Mouse (Mus musculus): ENCODE results near the gene Cryab.

The Cryab gene

DNA sequence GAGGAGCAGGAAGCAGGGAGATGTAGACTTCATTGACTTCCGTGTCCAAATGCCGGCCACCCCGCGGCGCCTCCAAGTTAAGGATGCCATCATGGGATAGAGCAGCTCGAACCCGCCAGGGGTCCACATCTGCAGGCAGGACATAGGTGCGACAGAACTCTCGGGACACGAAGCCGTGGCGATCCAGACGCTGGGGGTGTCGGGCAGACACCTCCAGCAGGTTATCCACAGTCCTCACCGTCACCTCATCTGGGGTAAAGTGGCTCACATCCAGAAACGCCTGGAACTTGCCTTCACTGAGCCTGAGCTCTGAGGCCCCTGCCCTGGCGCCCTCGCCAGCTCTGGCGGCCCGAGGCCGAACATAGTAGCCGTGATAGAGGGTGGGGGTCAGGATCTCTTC is at the start of gene Cryab:
TSS of gene Cryab (plus strand) at position 3 of the 400 bp plus-strand sequence.
- no peak for DNase-seq (ENCODE audit: extremely low spot score, low read depth, low spot score)

DNA sequence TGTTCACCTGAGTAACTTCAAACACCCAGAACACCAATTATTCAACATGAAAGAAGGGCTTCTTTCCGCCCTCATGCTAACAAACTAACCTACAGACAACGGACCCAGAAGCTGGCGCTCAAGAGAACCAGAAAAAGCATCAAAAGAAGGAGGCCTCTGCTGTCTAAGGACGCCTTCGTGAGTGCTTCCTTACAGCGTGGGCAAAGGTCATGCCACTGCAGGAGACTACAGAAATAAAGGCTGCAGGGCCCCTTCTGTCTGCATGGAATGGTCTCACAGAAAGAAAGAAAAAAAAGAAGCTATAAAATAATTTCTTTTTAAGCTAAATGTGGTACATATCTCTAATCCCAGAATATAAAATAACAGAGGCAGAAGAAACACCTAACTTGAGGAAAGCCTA is 46.2 kb upstream of the Cryab start:
- no peak for DNase-seq (ENCODE audit: extremely low spot score, low read depth, low spot score)

DNA sequence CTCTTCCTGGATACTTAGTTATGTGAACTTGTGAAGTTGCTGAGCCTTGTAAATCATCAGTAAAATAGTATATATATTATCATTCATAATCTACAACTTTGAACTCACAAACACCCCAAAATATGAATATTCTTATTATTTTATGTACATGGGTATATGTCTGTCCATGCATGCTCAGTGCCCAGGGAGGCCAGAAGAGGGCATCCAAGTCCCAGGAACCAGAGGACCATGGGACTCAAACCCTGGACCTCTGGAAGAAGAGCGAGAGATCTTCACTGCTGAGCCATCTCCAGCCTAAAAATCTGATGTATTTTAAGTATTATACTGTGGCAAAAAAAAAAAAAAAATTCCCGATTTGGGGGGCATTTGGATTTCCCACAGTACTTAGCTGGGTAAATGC is 42.0 kb upstream of the Cryab start:
- DNase-seq (ENCODE audit: extremely low spot score, low read depth, low spot score): no peak

DNA sequence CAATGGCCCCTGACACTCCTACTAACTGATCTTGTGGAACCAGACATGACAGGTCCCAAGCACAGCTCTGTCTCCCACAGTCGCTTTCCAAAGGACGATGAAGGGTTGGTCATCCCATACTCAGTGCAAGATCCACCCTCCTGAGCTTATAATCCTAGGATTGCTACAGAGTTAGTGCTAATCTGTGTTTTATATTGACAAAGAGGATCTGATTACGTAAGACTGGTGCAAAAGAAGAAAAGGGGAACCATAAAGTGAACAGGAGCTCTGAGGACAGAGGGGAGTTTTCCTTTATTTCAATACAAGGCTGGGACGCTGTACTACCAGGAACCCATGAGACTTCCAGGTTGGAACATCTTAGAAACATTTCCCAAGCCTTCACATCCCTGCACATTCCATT is 39.8 kb upstream of the Cryab start:
- no peak for DNase-seq (ENCODE audit: extremely low spot score, low read depth, low spot score)

DNA sequence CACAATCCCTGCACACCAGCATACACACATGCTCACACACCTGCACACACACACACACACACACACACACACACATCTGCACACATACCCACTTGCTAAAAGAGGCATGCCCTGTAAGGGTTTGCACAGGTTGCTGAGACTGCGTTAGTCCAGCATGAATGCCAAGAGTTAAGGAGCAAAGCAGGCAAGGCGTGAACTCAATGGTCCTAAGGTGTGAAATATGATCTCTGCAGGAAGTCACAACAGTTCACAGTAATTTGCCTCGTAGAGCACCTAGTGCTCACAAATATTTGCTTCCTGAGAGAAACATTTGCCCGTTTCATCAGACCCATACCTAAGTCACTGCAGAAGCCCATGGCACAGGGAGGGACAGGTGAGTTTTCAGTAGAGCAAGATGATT is 36.9 kb upstream of the Cryab start:
- DNase-seq (ENCODE audit: extremely low spot score, low read depth, low spot score): no peak

DNA sequence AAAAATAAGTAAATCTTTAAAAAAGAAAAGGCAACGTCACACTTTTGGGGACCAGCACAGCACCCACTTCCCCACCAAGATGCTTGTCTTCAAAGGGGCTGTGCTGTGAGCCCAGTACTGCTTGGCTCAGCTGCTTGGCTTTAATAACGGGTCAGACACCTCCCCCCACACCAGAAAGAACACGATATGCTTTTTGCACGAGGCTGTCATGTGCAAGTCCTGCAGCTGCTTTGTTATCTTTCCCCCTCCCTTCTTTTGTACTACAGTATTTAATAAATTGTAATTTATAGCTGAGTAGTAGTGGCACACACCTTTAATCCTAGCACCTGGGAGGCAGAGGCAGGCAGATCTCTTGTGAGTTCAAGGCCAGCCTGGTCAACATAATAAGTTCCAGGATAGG is 32.2 kb upstream of the Cryab start:
- DNase-seq (ENCODE audit: extremely low spot score, low read depth, low spot score): no peak

DNA sequence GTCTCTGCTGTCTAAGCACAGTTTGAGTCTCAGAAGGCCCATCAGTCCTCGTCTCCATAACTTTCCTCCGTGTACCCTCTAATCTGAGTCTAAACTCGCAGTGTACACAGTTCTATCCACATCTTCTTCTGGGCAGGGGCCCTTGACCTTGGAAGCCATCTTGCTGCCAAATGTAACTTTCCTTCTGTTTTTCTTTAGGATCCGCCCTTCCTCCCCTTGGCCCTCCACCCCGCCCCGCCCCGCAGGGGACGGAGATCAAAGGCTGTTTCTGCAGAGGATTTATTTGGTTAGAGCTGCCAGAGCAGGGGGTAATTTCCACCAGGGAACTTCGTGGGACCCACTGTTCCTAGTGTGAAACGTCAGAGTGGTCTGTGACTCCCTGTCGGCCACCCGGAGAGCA is 30.1 kb upstream of the Cryab start:
- DNase-seq (ENCODE audit: extremely low spot score, low read depth, low spot score): no peak

DNA sequence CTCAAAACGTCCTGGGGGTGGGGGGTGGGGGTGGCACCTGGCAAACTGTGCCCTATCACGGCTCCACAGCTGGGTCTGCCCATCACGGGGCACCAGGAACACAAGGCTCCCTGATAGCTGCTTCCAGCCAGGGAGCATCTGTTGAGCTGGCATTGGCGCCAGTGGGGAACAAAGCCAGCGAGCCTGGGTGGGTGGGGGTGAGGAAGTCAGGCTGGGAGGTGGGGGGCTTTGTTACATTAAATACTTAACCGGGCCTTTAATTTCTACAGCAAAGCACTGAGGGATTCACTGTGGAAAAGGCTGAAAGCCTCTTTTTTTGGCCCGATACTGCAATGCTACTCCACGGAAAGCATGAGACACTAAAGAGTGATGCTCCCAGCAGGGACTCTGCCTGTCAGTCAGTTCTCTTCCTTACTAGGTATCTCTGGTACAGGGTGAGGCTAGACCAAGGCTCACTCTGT is 28.6 kb upstream of the Cryab start:
- DNase-seq (ENCODE audit: extremely low spot score, low read depth, low spot score): no peak

DNA sequence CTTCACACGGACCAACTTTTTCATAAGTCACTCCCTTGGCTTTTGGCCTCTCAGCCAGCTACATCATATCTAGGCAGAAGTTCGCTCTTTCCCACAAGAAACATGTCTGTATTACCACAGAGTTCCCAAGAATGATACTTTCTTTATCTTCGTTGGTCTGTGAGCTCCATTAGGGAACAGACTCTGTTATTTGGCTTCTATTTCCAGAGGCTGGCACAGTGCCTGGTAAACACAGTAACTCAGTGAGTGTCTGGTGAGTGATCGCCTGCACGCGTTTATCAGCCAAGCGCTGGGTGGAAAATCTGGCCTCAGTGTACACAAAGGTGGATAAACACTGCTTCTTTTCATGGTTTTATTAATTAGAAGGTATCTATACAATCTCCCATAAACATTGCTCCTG is 27.7 kb upstream of the Cryab start:
- DNase-seq (ENCODE audit: extremely low spot score, low read depth, low spot score): no peak

DNA sequence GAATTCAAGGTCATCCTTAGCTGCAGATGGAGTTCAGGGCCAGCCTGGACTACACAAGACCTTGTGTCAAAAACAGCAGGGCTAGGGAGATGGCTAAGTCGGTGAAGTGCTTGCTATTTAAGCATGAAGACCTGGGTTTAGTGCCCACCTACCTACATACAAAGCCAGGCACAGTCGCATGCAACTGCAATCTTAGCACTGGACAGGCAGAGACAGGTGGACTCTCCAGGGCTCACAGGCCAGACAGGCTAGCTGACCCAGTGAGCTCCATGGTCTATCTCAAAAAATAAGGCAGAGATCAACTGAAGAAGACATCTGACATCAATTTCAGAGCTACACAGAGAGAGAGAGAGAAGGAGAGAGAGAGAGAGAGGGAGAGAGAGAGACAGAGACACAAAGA is 27.0 kb upstream of the Cryab start:
- no peak for DNase-seq (ENCODE audit: extremely low spot score, low read depth, low spot score)

DNA sequence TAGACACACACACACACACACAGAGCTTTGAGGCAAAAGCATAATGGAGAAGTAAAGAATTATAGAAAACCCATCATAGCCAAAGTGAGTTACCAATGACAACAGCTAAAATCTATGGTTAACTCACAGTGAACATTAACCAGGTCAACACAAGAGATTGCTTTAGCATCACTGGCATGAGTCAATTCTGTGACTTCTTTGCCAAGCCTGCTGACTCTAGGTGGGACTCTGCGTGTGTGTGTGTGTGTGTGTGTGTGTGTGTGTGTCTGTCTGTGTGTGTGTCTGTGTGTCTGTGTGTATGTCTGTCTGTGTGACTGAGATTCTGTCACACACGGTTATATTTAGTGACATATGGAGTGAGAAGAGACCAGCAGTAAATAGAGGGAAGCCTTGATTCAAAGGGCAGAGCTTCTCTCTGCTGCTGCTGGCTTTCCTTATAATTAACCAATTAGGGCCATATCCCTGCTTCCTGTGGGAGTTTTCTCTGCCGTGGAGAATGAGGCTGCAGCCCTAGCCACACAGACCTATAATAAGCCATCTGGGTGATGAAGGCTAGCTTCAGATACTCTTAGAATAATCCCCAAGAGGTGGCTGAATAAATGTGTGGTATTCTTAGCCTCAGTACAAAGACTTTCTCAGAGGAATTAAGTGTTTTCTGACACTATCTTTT is 26.3 kb upstream of the Cryab start:
- DNase-seq (ENCODE audit: extremely low spot score, low read depth, low spot score): no peak

DNA sequence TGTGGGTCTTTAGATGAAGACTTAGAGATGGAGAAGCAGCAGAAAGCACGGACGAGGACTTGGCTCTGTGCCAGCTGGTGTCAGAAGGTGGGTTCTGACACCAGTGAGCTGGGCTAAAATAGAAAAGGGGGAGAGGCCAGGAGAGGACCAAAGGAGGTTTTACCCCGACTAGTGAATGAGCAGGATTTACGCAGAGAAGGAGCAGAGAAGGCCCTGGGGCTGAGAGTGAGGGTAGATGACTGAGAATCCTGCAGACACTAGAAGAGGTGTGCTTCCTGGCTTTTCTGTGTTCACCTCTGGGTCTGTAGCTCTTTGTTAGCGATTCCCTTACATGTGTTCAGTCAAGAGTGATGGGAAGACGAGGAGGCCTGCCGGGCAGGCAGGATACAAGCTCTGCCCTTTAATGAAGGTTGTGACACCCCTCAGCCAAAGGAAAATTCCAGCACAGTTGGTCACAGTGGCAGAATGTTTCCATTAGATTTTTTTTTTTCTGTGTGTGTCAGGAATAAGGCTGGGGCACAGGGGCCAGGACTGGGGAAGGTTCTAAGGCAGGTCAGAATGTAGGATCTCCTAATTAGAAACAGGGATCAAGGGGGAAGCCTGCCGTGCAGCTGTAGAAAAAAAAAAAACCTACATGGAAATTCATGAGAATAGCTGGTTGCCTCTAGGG is 25.1 kb upstream of the Cryab start:
- DNase-seq (ENCODE audit: extremely low spot score, low read depth, low spot score): no peak

DNA sequence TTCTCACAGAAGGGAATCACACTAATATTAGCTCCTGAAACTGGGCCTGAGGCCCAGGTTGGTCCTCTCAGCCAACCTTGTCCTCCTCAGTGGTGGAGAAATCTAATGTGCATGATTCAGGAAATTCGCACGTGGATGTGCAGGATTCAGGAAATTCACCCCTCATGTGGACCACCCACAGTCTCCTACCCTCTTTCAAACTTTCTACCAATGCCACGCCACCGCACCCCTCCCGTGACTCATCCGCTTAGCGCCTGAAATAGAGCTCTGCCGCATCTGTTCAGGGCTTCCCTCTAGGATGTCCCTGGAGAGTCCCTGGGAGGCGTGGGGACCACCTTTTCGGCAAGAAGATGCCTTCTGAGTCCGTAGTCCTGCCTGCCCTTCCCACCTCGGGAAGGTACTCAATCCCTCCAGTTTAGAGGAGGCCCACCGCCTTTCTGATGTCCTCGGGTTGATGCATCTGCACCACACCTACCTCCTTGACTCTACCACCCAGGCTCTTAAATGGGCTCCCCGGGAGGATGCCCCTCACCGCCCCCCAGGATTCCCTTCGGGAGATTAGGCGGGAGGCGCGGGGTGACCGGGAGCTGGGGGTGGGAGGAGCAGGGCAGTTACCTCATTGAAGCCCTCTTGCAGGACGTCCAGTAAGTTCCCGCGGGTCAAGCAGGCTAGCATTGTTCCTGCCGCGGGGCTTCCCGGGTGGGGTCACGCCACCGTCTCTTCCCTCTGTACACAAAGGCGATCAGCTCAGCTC is 23.8 kb upstream of the Cryab start:
- DNase-seq (ENCODE audit: extremely low spot score, low read depth, low spot score): no peak

DNA sequence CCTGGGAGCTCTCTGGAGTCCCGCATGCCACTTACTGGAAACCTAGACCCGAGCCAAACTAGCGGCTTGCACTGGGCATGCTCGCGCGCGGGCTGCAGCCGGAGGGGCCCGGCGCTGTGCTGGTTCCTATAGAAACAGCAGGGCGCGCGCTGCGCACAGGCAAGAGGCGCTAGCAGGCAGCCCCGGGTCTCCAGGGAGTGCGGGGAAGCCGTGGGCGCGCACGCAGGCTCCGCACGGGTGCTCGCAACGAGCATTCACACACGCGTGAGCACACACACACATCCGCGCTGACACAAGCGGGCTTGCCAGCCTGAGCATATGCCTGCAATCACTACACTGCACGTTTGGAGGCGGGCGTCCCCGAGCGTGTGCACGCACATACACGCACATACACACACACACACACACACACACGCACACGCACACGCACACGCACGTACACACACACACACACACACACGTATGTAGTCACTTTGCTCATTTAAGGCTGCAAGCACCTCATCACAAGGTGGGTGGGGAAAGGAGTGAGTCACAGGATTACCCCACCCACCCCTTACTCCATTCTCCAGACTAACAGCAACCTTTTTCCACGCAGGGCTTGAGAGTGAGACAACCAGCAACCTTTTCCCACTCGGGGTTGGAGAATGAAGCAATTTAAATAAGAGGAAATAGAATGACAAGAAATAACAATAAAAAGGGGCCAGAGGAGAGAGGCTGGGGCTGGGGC is 23.0 kb upstream of the Cryab start:
- no peak for DNase-seq (ENCODE audit: extremely low spot score, low read depth, low spot score)

DNA sequence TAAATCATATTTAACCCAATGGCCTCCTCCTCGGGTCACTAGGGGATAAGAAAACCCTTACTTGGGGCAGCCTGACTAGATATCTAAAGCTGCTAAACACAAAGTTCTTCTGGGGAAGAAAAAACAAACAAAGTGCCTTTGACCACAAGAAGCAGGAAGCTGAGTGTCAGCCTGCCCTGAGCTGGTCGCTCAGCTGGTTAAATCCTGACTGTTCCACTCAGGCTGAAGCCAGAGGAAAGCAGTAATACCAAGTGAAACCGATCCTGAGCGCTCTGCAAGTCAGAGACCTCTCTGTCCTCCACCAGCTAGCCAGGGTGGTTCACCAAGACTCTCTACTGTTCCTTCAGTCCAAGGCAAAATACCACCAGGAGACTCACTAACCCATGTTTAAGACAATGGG is 21.5 kb upstream of the Cryab start:
- no peak for DNase-seq (ENCODE audit: extremely low spot score, low read depth, low spot score)

DNA sequence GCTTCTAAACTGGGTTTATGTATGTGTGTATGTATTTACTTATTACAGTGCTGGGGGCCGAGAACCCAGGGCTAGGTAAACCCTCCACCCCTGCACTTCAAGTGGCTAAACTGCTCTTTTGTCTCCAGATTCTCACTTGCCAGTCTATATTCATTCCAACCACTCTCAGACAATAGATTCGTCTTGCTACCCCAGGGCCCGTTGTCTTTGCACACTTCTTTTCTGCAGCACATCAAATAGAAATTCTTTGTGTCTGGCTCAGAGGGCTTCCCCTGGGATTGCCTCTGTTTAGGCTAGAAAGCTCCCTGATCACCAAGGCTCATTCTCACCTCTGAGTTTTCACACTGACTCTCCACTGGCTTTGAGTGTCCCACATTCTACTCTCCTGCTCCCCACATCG is 18.6 kb upstream of the Cryab start:
- no peak for DNase-seq (ENCODE audit: extremely low spot score, low read depth, low spot score)

DNA sequence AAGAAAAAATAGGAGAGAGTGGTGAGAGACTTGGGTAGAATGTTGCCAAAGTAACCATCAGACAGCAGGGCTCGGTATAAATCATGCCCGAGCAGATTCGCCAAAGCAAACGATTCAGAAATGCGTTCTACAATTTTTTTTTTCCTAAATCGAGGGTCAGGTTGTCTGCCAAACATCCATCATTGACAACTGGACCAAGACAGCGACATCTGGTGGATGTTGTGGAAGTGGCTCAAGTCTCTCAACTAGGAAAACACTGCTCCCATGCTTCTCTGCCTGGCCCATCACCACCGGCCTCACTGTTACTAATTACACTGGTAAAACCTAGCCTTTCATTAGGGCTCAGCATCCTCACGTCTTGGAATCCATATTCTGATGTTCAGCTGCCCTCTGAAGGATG is 16.1 kb upstream of the Cryab start:
- no peak for DNase-seq (ENCODE audit: extremely low spot score, low read depth, low spot score)

DNA sequence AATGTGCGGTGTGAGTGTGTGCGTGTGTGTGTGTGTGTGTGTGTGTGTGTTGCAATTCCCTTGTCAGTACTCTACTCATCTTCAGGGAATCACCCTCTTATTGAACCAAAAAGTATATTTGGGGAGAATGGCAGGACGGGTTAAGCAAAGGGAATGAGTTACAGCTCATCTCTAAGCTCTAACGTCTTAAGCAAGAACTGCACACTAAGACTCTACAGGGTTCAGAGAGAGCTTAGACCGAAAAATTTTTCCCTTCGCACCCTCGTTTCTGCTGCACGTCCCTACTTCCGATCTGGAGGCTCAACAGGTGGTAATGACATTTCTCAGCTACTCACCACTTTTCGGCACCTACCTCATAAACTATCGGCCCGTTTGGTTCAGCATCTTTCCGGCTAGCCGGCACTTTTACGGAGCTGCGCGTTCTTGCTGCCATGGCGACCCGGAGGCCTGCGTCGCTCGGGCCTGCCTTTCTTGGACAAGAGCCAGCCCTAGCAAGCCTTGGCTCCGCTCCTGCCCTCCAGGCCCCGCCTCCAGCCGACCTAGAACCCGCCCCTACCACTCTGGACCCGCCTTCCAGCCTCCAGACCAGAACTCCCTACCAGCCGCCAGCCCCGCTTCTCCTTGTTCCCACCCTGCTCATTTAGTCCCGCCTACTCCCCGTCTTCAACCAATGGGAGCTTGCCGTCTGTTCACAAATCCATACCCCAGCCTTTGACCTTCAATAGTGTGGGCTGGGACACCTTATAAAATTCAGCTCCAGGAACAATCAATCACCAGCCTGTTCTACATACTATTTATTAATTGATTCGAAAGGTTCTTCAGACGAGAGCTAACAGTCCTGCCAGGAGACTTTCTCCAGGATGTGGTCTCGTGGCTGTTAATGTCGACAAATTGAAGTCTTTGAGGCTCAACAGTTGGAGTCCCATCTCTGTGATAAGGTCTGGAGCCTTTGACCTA is 11.9 kb upstream of the Cryab start, which contains the start of gene Dixdc1:
TSS of gene Dixdc1 (minus strand) at position 604 of the 957 bp plus-strand sequence.
- no peak for DNase-seq (ENCODE audit: extremely low spot score, low read depth, low spot score)

DNA sequence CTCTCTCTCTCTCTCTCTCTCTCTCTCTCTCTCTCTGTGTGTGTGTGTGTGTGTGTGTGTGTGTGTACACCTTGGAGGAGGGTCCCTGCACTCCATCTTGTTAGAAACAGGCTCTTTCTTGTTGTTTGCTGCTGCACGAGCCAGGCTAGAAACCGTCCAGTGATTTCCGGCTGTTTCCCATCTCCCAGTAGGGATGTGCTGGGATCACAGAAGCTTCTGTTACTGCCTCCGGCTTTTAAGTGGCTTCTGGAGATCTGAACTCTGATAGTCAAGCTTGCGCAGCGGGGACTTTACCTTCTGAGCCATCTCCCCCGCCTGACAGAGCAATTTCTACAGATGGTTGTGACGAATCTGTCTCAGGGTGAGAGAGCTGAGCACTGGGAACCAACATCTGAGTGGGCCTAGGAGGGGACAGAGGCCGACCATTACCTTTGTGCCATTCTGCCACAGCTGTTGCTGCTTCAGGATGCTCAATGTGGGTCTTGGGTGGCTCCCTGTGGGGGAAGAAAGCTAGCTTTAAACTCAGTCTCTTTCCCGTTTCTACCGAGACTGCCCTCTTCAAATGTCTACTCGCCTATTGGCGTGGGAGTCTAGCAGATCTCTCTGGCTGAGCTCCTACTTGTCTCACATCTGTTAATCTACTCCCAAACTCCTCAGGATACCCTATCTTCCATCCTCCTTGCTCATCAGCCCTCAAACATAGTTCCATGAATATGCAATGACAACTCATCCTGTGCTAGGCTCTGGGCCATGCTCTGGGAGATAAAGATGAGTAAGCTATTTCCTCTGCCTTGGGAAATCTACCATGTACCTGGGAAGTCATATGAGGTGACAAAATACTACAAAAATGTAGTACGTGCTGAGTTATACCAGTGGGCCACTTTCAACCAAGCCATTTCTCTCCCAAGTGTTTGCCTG is 10.0 kb upstream of the Cryab start:
- DNase-seq (ENCODE audit: extremely low spot score, low read depth, low spot score): no peak

All from hindlimb bud, embryonic 11.5 days (tissue).